Mouse (Mus musculus): Measurements from ENCODE around the gene 6030452D12Rik. TPM values are rescaled to one million over a fixed set of nuclear protein-coding genes. Genes with fewer than 3 reads are reported as not detected.

6030452D12Rik gene
- polyA plus RNA-seq, 2 experiments = not detected

- TF ChIP-seq POLR2A (IDR thresholded peaks at IDR 0.05; ENCODE audit: borderline replicate concordance, extremely low read depth, insufficient read depth, insufficient read length) = no peak
- H3K36me3 ChIP-seq (ENCODE audit: control insufficient read depth, insufficient read depth, low read length) = no peaks in the 10 kb centered on the region
- WGBS = 91% methylated on average over 6 of the region's 6 CpGs
These were observed 36.5 kb upstream of the 6030452D12Rik start for GRCm38 (mm10) chr8:106463795-106464194.

GRCm38 (mm10) chr8:106469485-106469884 is 30.8 kb upstream of the 6030452D12Rik start:
- ATAC-seq (ENCODE audit: low FRiP score, low read depth) = no peak
- peaks cover 8% of the 10 kb centered on the region for H3K4me1 ChIP-seq (ENCODE audit: control insufficient read depth, insufficient read depth, low read length)
- no peak overlapping the region for H3K4me3 ChIP-seq (replicated peaks; ENCODE audit: low read length)
- no peak overlapping the region for H3K27ac ChIP-seq (replicated peaks; ENCODE audit: low read depth, low read length)
- H3K9me3 ChIP-seq (ENCODE audit: control insufficient read depth, low read length) = no peaks in the 10 kb centered on the region
- no peak overlapping the region for H3K9ac ChIP-seq (ENCODE audit: low read depth, low read length, severe bottlenecking)
- H3K27me3 ChIP-seq (ENCODE audit: control insufficient read depth, insufficient read depth, low read length) = no peaks in the 10 kb centered on the region
- DNase-seq (ENCODE audit: low spot score) = peak; percentile 60
- H3K4me2 ChIP-seq (replicated peaks; ENCODE audit: low read depth, low read length, severe bottlenecking) = no peak overlapping the region
- no peaks in the 10 kb centered on the region for H3K36me3 ChIP-seq (ENCODE audit: control insufficient read depth, insufficient read depth, low read length)
- TF ChIP-seq POLR2A (IDR thresholded peaks at IDR 0.05; ENCODE audit: borderline replicate concordance, extremely low read depth, insufficient read depth, insufficient read length) = no peak
- 13% methylated on average over 7 of the region's 7 CpGs for WGBS

More at GRCm38 (mm10) chr8:106463795-106464194, 36.5 kb upstream of the 6030452D12Rik start:
- ATAC-seq (ENCODE audit: low FRiP score, low read depth) (no peak), DNase-seq (ENCODE audit: low spot score) (no peak)
- no peaks in the 10 kb centered on the region for H3K4me1 ChIP-seq (ENCODE audit: control insufficient read depth, insufficient read depth, low read length)
- H3K9ac ChIP-seq (ENCODE audit: low read depth, low read length, severe bottlenecking) = no peak overlapping the region
- H3K27me3 ChIP-seq (ENCODE audit: control insufficient read depth, insufficient read depth, low read length) = no peaks in the 10 kb centered on the region
- H3K4me2 ChIP-seq (replicated peaks; ENCODE audit: low read depth, low read length, severe bottlenecking) = no peak overlapping the region
- no peaks in the 10 kb centered on the region for H3K9me3 ChIP-seq (ENCODE audit: control insufficient read depth, low read length)
- H3K4me3 ChIP-seq (replicated peaks; ENCODE audit: low read length) = no peak overlapping the region
- no peak overlapping the region for H3K27ac ChIP-seq (replicated peaks; ENCODE audit: low read depth, low read length)

GRCm38 (mm10) chr8:106474001-106474400 is 26.3 kb upstream of the 6030452D12Rik start:
- H3K27me3 ChIP-seq (ENCODE audit: control insufficient read depth, insufficient read depth, low read length) = no peaks in the 10 kb centered on the region
- no peaks in the 10 kb centered on the region for H3K36me3 ChIP-seq (ENCODE audit: control insufficient read depth, insufficient read depth, low read length)
- H3K27ac ChIP-seq (replicated peaks; ENCODE audit: low read depth, low read length) = no peak overlapping the region
- H3K9me3 ChIP-seq (ENCODE audit: control insufficient read depth, low read length) = no peaks in the 10 kb centered on the region
- no peak for ATAC-seq (ENCODE audit: low FRiP score, low read depth)
- H3K4me1 ChIP-seq (ENCODE audit: control insufficient read depth, insufficient read depth, low read length) = peaks cover 8% of the 10 kb centered on the region
- TF ChIP-seq POLR2A (IDR thresholded peaks at IDR 0.05; ENCODE audit: borderline replicate concordance, extremely low read depth, insufficient read depth, insufficient read length) = no peak
- H3K4me2 ChIP-seq (replicated peaks; ENCODE audit: low read depth, low read length, severe bottlenecking) = no peak overlapping the region
- no peak overlapping the region for H3K9ac ChIP-seq (ENCODE audit: low read depth, low read length, severe bottlenecking)
- no peak for DNase-seq (ENCODE audit: low spot score)
- WGBS = 96% methylated on average over 5 of the region's 5 CpGs
- no peak overlapping the region for H3K4me3 ChIP-seq (replicated peaks; ENCODE audit: low read length)

GRCm38 (mm10) chr8:106504241-106504640 is 3.9 kb downstream of the 6030452D12Rik start:
- ATAC-seq (ENCODE audit: low FRiP score, low read depth) (no peak), DNase-seq (ENCODE audit: low spot score) (peak; percentile 0)
- Histone ChIP-seq H3K4me3 (replicated peaks; ENCODE audit: low read length) (no peak overlapping the region), H3K9ac (ENCODE audit: low read depth, low read length, severe bottlenecking) (no peak overlapping the region), H3K4me2 (replicated peaks; ENCODE audit: low read depth, low read length, severe bottlenecking) (no peak overlapping the region), H3K27me3 (ENCODE audit: control insufficient read depth, insufficient read depth, low read length) (peaks cover 8% of the 10 kb centered on the region; the same call in 1 of the 2 replicates), H3K27ac (replicated peaks; ENCODE audit: low read depth, low read length) (no peak overlapping the region), H3K9me3 (ENCODE audit: control insufficient read depth, low read length) (no peaks in the 10 kb centered on the region), H3K36me3 (ENCODE audit: control insufficient read depth, insufficient read depth, low read length) (no peaks in the 10 kb centered on the region), H3K4me1 (ENCODE audit: control insufficient read depth, insufficient read depth, low read length) (peaks cover 49% of the 10 kb centered on the region)
- no peak for TF ChIP-seq POLR2A (IDR thresholded peaks at IDR 0.05; ENCODE audit: borderline replicate concordance, extremely low read depth, insufficient read depth, insufficient read length)
- 94% methylated on average over 7 of the region's 7 CpGs for WGBS

- WGBS = 28% methylated on average over 10 of the region's 10 CpGs
- Histone ChIP-seq H3K4me2 (replicated peaks; ENCODE audit: low read depth, low read length, severe bottlenecking) (0 out of 2 replicates have a peak overlapping the region, but pooled peaks have one; percentile 5), H3K4me3 (replicated peaks; ENCODE audit: low read length) (no peak overlapping the region), H3K9ac (ENCODE audit: low read depth, low read length, severe bottlenecking) (no peak overlapping the region), H3K27me3 (ENCODE audit: control insufficient read depth, insufficient read depth, low read length) (peaks cover 9% of the 10 kb centered on the region; the same call in 1 of the 2 replicates), H3K27ac (replicated peaks; ENCODE audit: low read depth, low read length) (peak overlapping the region; percentile 53), H3K4me1 (ENCODE audit: control insufficient read depth, insufficient read depth, low read length) (peaks cover 43% of the 10 kb centered on the region), H3K9me3 (ENCODE audit: control insufficient read depth, low read length) (no peaks in the 10 kb centered on the region), H3K36me3 (ENCODE audit: control insufficient read depth, insufficient read depth, low read length) (no peaks in the 10 kb centered on the region)
- DNase-seq (ENCODE audit: low spot score) (peak; percentile 53), ATAC-seq (ENCODE audit: low FRiP score, low read depth) (peak; percentile 68)
- no peak for TF ChIP-seq POLR2A (IDR thresholded peaks at IDR 0.05; ENCODE audit: borderline replicate concordance, extremely low read depth, insufficient read depth, insufficient read length)
These were observed 5.1 kb downstream of the 6030452D12Rik start for GRCm38 (mm10) chr8:106505328-106505965.
